Mouse (Mus musculus) neutrophil, adult 5-6 weeks (primary cell): ENCODE results near the gene Gosr1. TPM values are rescaled to one million over a fixed set of nuclear protein-coding genes. Genes with fewer than 3 reads are reported as not detected.

ENCODE experiments used
- total RNA-seq: library from RNA; stranded (forward); fragments of 200-1000 nt; gene quantifications from 2 replicates; pipeline ENCODE4 v1.2.3, GENCODE M21; 2017

Gosr1 gene
- total RNA-seq, 1 experiment from 2014 or later, result 97.4 TPM

Other genes with a start within 250 kb of the Gosr1 start
- gene Abr, start 141.3 kb downstream of the Gosr1 start, total RNA-seq, result 150 and 151 TPM in 2 replicates
- not detected in 2 replicates for gene Bhlha9, start 91.1 kb downstream of the Gosr1 start, total RNA-seq
- not detected in 2 replicates for gene Trarg1, start 83.8 kb downstream of the Gosr1 start, total RNA-seq
- gene Cpd, start 83.4 kb upstream of the Gosr1 start, total RNA-seq, result 107 and 114 TPM in 2 replicates
- gene Tmigd1, start 138.6 kb upstream of the Gosr1 start, total RNA-seq, result not detected in 2 replicates
- gene Blmh, start 161.2 kb upstream of the Gosr1 start, total RNA-seq, result 61.8 and 71.1 TPM in 2 replicates
- gene Slc6a4, start 235.0 kb upstream of the Gosr1 start, total RNA-seq, result 4.4 and 5.2 TPM in 2 replicates